In the genomic region with DNA sequence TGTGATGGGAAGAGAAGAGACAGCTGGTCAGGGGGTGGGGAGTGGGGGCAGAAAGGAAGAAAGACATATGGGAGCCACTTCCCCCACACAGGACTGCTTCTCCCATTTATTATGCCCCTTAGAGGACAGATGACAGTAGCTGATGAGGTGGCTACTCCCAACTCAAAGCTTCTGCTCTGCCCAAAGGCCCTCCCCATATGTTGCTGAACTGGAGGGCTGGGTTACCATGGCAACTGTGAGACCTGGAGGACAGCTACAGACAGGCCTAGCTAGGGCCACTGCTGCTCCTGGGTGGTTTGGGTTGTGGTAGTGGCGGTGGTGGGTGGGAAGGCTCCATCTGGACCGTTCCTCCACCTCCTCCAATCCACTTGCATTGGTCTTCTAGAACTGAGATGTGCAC, we compare ENCODE assay signal across 10 mouse cellular contexts. TPM values are rescaled to one million over a fixed set of nuclear protein-coding genes. Genes with fewer than 3 reads are reported as not detected.
DNase-seq lines count a peak whose midpoint lies in the region; ATAC-seq and TF ChIP-seq lines count a peak whose summit lies in the region.
"Had no signal": no experiment of that assay in that cellular context is flagged by ENCODE, and none has a peak within 500 bp of the region (broad histone marks: within the 10 kb centered on the region; RNA-seq: fewer than 3 reads in every experiment).

No protein-coding gene starts in this region.

- no peaks in the 10 kb centered on the region for H3K36me3 ChIP-seq in hindbrain, embryonic 14.5 days (replicated peaks; ENCODE audit: control insufficient read depth, insufficient read depth)
- H3K36me3 ChIP-seq in midbrain, embryonic 12.5 days = no peaks in the 10 kb centered on the region
- no peaks in the 10 kb centered on the region for H3K36me3 ChIP-seq in kidney, adult 2 months (ENCODE audit: control insufficient read depth, insufficient read depth, low read length)
- H3K36me3 ChIP-seq: embryonic facial prominence, embryonic 12.5 days had no signal

- peak; percentile 59 for ATAC-seq in hindbrain, embryonic 14.5 days (ENCODE audit: low FRiP score)
- ATAC-seq in midbrain, embryonic 12.5 days (ENCODE audit: low FRiP score, low read depth) = peak; percentile 69

- TF ChIP-seq CTCF in kidney, adult 2 months (conservative IDR thresholded peaks at IDR 0.05; ENCODE audit: insufficient read depth, insufficient read length, low read depth, low read length) = no peak

- no peak overlapping the region for H3K4me2 ChIP-seq in hindbrain, embryonic 14.5 days (replicated peaks)
- H3K4me2 ChIP-seq in midbrain, embryonic 12.5 days (replicated peaks) = no peak overlapping the region
- H3K4me2 ChIP-seq: embryonic facial prominence, embryonic 12.5 days had no signal

- H3K27me3 ChIP-seq in hindbrain, embryonic 14.5 days (ENCODE audit: control insufficient read depth, insufficient read depth, low read length) = 0 out of 2 replicates have a peak, but pooled peaks cover 4% of the 10 kb centered on the region
- H3K27me3 ChIP-seq in midbrain, embryonic 12.5 days = peaks cover 43% of the 10 kb centered on the region
- H3K27me3 ChIP-seq in kidney, adult 2 months (replicated peaks; ENCODE audit: control insufficient read depth, insufficient read depth, low read length) = peaks cover 1% of the 10 kb centered on the region; the same call in 1 of the 2 replicates

- peaks cover 10% of the 10 kb centered on the region; the same call in 1 of the 2 replicates for H3K4me1 ChIP-seq in hindbrain, embryonic 14.5 days (replicated peaks; ENCODE audit: control insufficient read depth, insufficient read depth, low read length)
- peaks cover 19% of the 10 kb centered on the region for H3K4me1 ChIP-seq in midbrain, embryonic 12.5 days
- H3K4me1 ChIP-seq in kidney, adult 2 months (ENCODE audit: control insufficient read depth, insufficient read depth, low read length) = no peaks in the 10 kb centered on the region

- DNase-seq in layer of hippocampus, adult 11-12 months (ENCODE audit: low spot score) = peak; percentile 71
- no peak for DNase-seq in layer of hippocampus, adult 9-10 months (ENCODE audit: low spot score)
- no peak for DNase-seq in hindbrain, embryonic 14.5 days (ENCODE audit: low spot score)
- peak; percentile 81 for DNase-seq in telencephalon, adult 2 months (ENCODE audit: low read depth, low spot score)
- no peak for DNase-seq in kidney, adult 2 months
- DNase-seq in kidney, postnatal 10 days = no peak
- no peak for DNase-seq in c-Kit-positive CD71-positive TER-119-positive erythroid progenitor cells, embryonic 14.5 days (ENCODE audit: low spot score)

- H3K27ac ChIP-seq in hindbrain, embryonic 14.5 days = peak overlapping the region; percentile 39; the same call in 1 of the 2 replicates
- H3K27ac ChIP-seq in midbrain, embryonic 12.5 days (replicated peaks) = peak overlapping the region; percentile 25; the same call in 1 of the 2 replicates
- H3K27ac ChIP-seq in kidney, adult 2 months (ENCODE audit: insufficient read depth, low read depth, low read length) = no peak overlapping the region
- H3K27ac ChIP-seq: embryonic facial prominence, embryonic 12.5 days had no signal

- no peak overlapping the region for H3K9ac ChIP-seq in hindbrain, embryonic 14.5 days
- no peak overlapping the region for H3K9ac ChIP-seq in midbrain, embryonic 12.5 days (replicated peaks)
- H3K9ac ChIP-seq: embryonic facial prominence, embryonic 12.5 days had no signal

- no peaks in the 10 kb centered on the region for H3K9me3 ChIP-seq in hindbrain, embryonic 14.5 days (ENCODE audit: control insufficient read depth, low read length)
- no peaks in the 10 kb centered on the region for H3K9me3 ChIP-seq in midbrain, embryonic 12.5 days
- H3K9me3 ChIP-seq: embryonic facial prominence, embryonic 12.5 days had no signal

- H3K4me3 ChIP-seq in hindbrain, embryonic 14.5 days (replicated peaks; ENCODE audit: low read length) = no peak overlapping the region
- H3K4me3 ChIP-seq in midbrain, embryonic 12.5 days = no peak overlapping the region
- H3K4me3 ChIP-seq in kidney, adult 2 months (ENCODE audit: insufficient read depth, low read depth, low read length) = no peak overlapping the region
- H3K4me3 ChIP-seq: embryonic facial prominence, embryonic 12.5 days had no signal

- TF ChIP-seq POLR2A in kidney, adult 2 months (IDR thresholded peaks at IDR 0.05; ENCODE audit: low read depth, low read length) = no peak

- 5% methylated on average over 2 of the region's 2 CpGs for WGBS in hindbrain, embryonic 14.5 days
- no CpG with 5 or more reads among the region's 2 CpGs for WGBS in midbrain, embryonic 12.5 days
- 68% methylated on average over 2 of the region's 2 CpGs for WGBS in kidney, adult 2 months

RNA-seq across cellular contexts. Expression of gene Nrl, which starts 5.9 kb away (rescaled TPM):
- polyA plus RNA-seq in hindbrain, embryonic 14.5 days (2014; fragmentation: Nextera tagmentation; extraction: Ambion mirVana) = 0.10 and 0.17 TPM in 2 replicates
- polyA plus RNA-seq in midbrain, embryonic 12.5 days (2016; fragmentation: Nextera tagmentation; extraction: Ambion mirVana) = not detected in 2 replicates
- polyA plus RNA-seq in kidney, adult 2 months (2012; rRNA removed) = not detected in 2 replicates
- polyA plus RNA-seq: embryonic facial prominence, embryonic 12.5 days; liver, adult 2 months had no signal

RNA-seq across cellular contexts. Expression of gene Cpne6, which starts 8.7 kb away (rescaled TPM):
- 3.2 and 4.2 TPM in 2 replicates for polyA plus RNA-seq in hindbrain, embryonic 14.5 days (2014; fragmentation: Nextera tagmentation; extraction: Ambion mirVana)
- polyA plus RNA-seq in midbrain, embryonic 12.5 days (2016; fragmentation: Nextera tagmentation; extraction: Ambion mirVana) = 0.42 and 0.79 TPM in 2 replicates
- polyA plus RNA-seq in kidney, adult 2 months (2012; rRNA removed) = 0.11 and 0.22 TPM in 2 replicates
- polyA plus RNA-seq: liver, adult 2 months had no signal

RNA-seq across cellular contexts. Expression of gene Pck2, which starts 21.2 kb away (rescaled TPM):
- polyA plus RNA-seq in hindbrain, embryonic 14.5 days (2014; fragmentation: Nextera tagmentation; extraction: Ambion mirVana) = 17.5 and 19.2 TPM in 2 replicates
- 16.8 and 22.0 TPM in 2 replicates for polyA plus RNA-seq in midbrain, embryonic 12.5 days (2016; fragmentation: Nextera tagmentation; extraction: Ambion mirVana)
- 22.9 and 27.4 TPM in 2 replicates for polyA plus RNA-seq in kidney, adult 2 months (2012; rRNA removed)

RNA-seq across cellular contexts. Expression of gene Carmil3, which starts 28.4 kb away (rescaled TPM):
- polyA plus RNA-seq in hindbrain, embryonic 14.5 days (2014; fragmentation: Nextera tagmentation; extraction: Ambion mirVana) = 30.0 and 31.1 TPM in 2 replicates
- 13.8 and 14.8 TPM in 2 replicates for polyA plus RNA-seq in midbrain, embryonic 12.5 days (2016; fragmentation: Nextera tagmentation; extraction: Ambion mirVana)
- polyA plus RNA-seq in kidney, adult 2 months (2012; rRNA removed) = 3.5 and 3.8 TPM in 2 replicates

RNA-seq across cellular contexts. Expression of gene Dhrs4, which starts 40.3 kb away (rescaled TPM):
- polyA plus RNA-seq in hindbrain, embryonic 14.5 days (2014; fragmentation: Nextera tagmentation; extraction: Ambion mirVana) = 12.4 and 14.1 TPM in 2 replicates
- polyA plus RNA-seq in midbrain, embryonic 12.5 days (2016; fragmentation: Nextera tagmentation; extraction: Ambion mirVana) = 38.2 and 39.6 TPM in 2 replicates
- 141 and 173 TPM in 2 replicates for polyA plus RNA-seq in kidney, adult 2 months (2012; rRNA removed)

Comparison
In these comparisons a context has a peak if more than half of its experiments do, and no peak if none do; other contexts are left out.
1. DNase-seq: peak in layer of hippocampus, adult 11-12 months (single experiment) and telencephalon, adult 2 months (single experiment); none in layer of hippocampus, adult 9-10 months (single experiment), hindbrain, embryonic 14.5 days (single experiment), kidney, adult 2 months (single experiment), kidney, postnatal 10 days (single experiment) and c-Kit-positive CD71-positive TER-119-positive erythroid progenitor cells, embryonic 14.5 days (single experiment).